Mouse (Mus musculus) brain, adult 2 months (tissue): ENCODE data around the gene Mapkapk2.
"Not testable (repeated sequence)": the region's sequence is repeated elsewhere in the genome, so short reads cannot be mapped to it uniquely, and the experiment has no call there.

Experiments
- DNase-seq: peaks from one replicate; pipeline ENCODE4 v3.0.0; 2011; ENCODE audit warnings: low read depth, low spot score

The Mapkapk2 gene

DNA sequence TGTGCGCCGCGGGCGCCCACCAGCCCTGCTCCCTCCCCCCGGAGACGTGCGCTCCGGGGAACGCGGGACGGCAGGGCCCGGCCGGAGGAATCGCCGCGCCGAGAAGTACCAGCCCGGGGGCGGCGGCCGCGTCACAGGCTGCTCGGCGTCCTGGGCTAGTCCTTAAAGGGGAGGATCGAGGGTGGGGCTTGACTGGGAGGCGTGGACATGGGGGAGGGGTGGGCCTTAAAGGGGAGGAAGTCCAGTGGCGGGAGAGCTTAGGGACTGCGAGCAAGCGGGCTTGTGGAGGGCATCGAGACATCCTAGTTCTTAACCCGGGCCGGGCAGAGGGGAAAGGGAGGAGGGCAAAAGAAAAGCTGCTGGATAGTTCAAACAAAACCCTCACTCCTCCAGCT is at the start of gene Mapkapk2:
Gene Mapkapk2 (minus strand): TSS at position 127 of the 395 bp plus-strand sequence.
- peak; percentile 97 for DNase-seq

DNA sequence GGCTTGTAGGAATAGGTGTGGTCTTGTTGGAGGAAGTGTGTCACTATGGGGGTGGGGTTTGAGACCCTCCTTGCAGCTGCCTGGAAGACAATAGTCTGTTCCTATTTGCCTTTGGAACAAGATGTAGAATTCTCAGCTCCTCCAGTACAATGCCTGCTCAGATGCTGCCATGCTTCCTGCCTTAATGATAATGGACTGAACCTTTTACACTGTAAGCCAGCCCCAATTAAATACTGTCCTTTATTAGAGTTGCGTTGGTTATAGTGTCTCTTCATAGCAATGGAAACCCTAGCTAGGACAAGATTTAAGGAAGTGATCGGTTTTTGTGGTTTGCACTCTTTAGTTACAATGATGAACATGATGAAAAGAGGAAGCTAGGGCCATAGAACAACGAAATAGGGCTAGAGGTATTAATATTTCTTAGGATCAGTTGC is 48.6 kb upstream of the Mapkapk2 start:
- DNase-seq: no peak

DNA sequence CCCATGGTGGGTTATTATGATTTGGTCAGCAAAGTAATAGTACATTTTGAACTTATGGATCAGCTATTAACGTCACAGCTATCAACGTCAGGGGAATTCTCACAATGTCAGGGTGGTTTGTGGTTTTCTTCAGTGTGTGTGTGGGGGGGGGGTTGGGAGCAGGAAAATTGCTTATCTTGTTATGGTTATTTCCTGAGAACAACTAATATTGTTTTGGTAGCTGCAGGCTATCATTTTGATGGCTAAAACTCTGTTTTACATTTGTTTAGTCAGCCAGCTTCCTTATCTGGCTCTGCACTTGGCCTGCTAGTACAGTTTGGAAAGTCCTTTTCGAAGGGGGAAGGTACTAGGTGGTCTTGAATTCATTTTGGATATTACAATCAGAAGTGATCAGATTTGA is 47.6 kb upstream of the Mapkapk2 start:
- not testable (repeated sequence) for DNase-seq

DNA sequence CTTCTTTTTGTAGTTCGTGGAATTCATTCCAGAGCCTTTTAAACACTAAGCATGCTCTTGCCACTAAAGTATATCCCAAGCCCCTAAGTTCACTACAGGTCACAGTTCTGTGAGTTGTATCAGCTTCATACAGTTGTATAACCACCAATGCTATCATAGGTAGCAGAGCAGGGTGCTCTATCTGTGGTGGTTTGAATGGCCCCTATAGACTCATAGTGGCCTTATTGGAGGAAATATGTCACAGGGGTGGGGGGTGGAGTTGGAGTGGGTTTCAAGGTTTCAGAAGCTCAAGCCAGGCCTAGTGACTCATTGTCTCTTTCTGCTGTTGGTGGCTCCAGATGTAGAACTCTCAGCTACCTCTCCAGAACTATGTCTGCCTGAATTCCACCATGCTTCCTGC is 44.8 kb upstream of the Mapkapk2 start:
- DNase-seq: no peak

GRCm38 (mm10) chr1:131141449-131141848 is 43.8 kb upstream of the Mapkapk2 start:
- DNase-seq: no peak

GRCm38 (mm10) chr1:131139102-131140095 is 41.8 kb upstream of the Mapkapk2 start:
- no peak for DNase-seq

GRCm38 (mm10) chr1:131138191-131139016 is 40.8 kb upstream of the Mapkapk2 start, which contains the start of gene Dyrk3:
Gene Dyrk3, minus strand, starts transcription at chr1:131138340.
- peak; percentile 95 for DNase-seq

GRCm38 (mm10) chr1:131137717-131138118 is 40.1 kb upstream of the Mapkapk2 start:
- DNase-seq: peak; percentile 32

GRCm38 (mm10) chr1:131137111-131137510 is 39.5 kb upstream of the Mapkapk2 start:
- DNase-seq: no peak

- DNase-seq: no peak
These were observed 38.5 kb upstream of the Mapkapk2 start for GRCm38 (mm10) chr1:131135960-131136629.

- DNase-seq: peak; percentile 57
These were observed 37.4 kb upstream of the Mapkapk2 start for GRCm38 (mm10) chr1:131134942-131135522.

DNA sequence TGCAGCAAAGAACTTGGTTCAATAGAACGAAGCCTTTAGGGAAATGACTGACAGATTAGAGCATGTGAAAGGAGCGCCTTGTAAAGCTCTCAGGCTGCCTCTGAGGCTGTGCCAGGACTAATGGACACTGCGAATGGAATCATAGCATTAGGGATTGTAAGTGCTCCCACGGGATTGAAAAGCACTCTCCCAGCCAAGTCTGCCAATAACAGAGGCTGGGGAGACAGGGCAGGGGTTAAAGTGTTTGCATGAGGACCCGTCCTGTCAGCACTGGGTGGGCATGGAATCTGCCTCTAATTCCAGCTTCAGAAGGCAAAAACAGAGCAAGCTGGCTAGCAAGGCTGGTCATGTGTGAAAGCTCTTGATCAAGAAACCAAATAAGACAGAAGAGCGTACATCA is 36.6 kb upstream of the Mapkapk2 start:
- no peak for DNase-seq

- DNase-seq: peak; percentile 88
These were observed 28.5 kb upstream of the Mapkapk2 start for GRCm38 (mm10) chr1:131125987-131126744.

- no peak for DNase-seq
These were observed 26.1 kb upstream of the Mapkapk2 start for GRCm38 (mm10) chr1:131123522-131124265.

DNA sequence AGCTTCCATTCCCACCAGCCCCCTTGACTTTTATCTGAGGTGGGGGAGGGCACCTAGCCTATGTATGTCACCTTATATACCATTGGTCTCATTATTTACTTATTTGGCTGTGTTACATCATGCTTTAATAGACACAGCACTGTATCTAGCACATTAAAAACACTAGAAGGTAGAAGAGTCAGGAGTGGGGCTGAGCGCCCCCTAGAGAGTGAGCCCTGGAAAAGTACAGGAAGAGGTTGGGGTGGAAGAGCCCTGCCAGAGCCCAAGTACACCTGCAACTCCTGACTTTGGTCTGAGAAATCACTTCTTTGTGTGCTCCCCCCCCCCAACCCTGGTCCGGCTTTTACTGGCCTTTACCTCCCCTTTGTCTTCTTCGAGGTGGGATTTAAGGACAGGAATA is 24.4 kb upstream of the Mapkapk2 start:
- peak; percentile 50 for DNase-seq

DNA sequence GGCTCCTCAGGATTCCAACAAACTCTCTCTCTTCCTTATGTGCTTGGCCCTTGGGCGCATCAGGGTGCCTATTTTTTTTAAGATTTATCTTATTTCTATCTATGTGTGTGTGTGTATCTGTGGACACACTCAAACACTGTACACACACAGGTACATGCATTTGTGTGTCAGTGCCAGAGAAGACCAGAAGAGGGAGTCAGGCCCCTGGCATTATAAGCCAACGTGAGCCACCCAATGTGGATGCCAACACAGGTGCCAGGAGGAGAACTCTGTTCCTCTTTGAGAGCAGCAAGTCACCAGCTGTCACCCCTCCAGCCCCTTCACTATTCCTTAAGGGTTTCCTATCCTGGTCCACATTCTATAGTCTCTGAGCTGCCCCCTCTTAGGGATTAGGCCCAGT is 21.4 kb upstream of the Mapkapk2 start:
- DNase-seq: peak; percentile 61

DNA sequence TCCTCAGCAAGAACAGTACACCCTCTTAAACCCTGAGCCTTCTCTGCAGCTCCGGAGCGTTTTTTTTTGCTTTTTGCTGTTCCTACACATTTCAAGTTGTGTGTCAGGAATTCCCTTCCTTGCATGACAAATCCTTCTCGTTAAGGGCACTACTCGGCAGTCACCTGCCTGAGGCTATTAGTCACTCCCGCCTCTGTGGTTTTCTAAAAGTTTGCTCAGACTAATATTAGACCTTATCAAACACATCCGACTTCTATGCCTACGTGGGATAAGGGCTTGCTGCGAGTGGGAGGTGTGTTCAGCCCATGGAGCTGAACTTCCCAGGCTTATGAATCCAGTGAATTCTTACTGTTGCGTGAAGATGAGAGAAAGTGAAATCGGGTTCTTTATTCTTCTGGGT is 20.9 kb upstream of the Mapkapk2 start:
- peak; percentile 76 for DNase-seq

- DNase-seq: peak; percentile 89
These were observed 18.9 kb upstream of the Mapkapk2 start for GRCm38 (mm10) chr1:131116430-131117011.

DNA sequence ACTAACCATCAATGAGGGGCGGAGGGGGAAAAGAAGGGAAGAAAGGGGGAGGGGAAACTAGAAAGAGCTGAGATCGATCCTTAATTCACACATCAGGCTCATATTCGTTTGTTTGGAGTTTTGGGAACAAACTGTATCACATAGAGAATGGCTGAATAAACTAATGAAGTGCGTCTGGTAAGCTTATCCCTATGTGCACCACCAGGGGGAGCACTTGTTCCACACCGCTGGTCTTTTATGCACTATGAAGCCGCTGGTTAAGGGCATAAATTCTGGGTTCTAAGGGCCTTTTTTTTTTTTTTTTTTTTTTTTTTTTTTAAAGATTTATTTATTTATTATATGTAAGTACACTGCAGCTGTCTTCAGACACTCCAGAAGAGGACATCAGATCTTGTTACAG is 18.3 kb upstream of the Mapkapk2 start:
- peak; percentile 89 for DNase-seq
